Mouse (Mus musculus) CD8-positive naive resting alpha-beta T cell, adult 2 months (primary cell): ENCODE results near the gene Mlxipl.
A peak's percentile ranks its signal among the peaks of the same experiment; 100 is the strongest.

Source experiments
- DNase-seq, 2 experiments: peaks; one replicate each; pipeline ENCODE4 v3.0.0; 2022; ENCODE audit warnings: low read depth in 2 of 2, low spot score in 2 of 2

Gene Mlxipl

GRCm38 (mm10) chr5:135144469-135144868 lies 54.8 kb downstream of the Mlxipl start:
- no peak for DNase-seq

- DNase-seq, result no peak
Observed at GRCm38 (mm10) chr5:135145532-135145931, 55.8 kb downstream of the Mlxipl start.

GRCm38 (mm10) chr5:135145955-135146354 lies 56.3 kb downstream of the Mlxipl start:
- no peak for DNase-seq

- DNase-seq, result no peak
Observed at GRCm38 (mm10) chr5:135148715-135149052, 59.0 kb downstream of the Mlxipl start.

GRCm38 (mm10) chr5:135149053-135149819 lies 59.5 kb downstream of the Mlxipl start, which contains the start of gene Tbl2:
Gene Tbl2, plus strand, starts transcription at chr5:135149657.
- DNase-seq, result peak; percentile 98 to 99

- no peak for DNase-seq
Observed at GRCm38 (mm10) chr5:135149820-135150178, 60.1 kb downstream of the Mlxipl start.

GRCm38 (mm10) chr5:135156496-135156895 lies 66.8 kb downstream of the Mlxipl start:
- DNase-seq, result no peak

- DNase-seq, result no peak
Observed at GRCm38 (mm10) chr5:135161221-135161620, 71.5 kb downstream of the Mlxipl start.

- DNase-seq, result no peak
Observed at GRCm38 (mm10) chr5:135161650-135162049, 72.0 kb downstream of the Mlxipl start.

- no peak for DNase-seq
Observed at GRCm38 (mm10) chr5:135162361-135162760, 72.7 kb downstream of the Mlxipl start.

- no peak for DNase-seq
Observed at GRCm38 (mm10) chr5:135162821-135163220, 73.1 kb downstream of the Mlxipl start.

GRCm38 (mm10) chr5:135166909-135167308 lies 77.2 kb downstream of the Mlxipl start:
- DNase-seq, result no peak

- no peak for DNase-seq
Observed at GRCm38 (mm10) chr5:135167469-135167868, 77.8 kb downstream of the Mlxipl start.

- DNase-seq, result peak; percentile 91 to 93
Observed at GRCm38 (mm10) chr5:135168063-135169062, 78.7 kb downstream of the Mlxipl start, which contains the start of gene Bcl7b. Gene Bcl7b, plus strand, starts transcription at chr5:135168283.

- no peak for DNase-seq
Observed at GRCm38 (mm10) chr5:135169479-135169878, 79.8 kb downstream of the Mlxipl start.

- DNase-seq, result no peak
Observed at GRCm38 (mm10) chr5:135171688-135172220, 82.1 kb downstream of the Mlxipl start.

GRCm38 (mm10) chr5:135172986-135173385 lies 83.3 kb downstream of the Mlxipl start:
- no peak for DNase-seq

- no peak for DNase-seq
Observed at GRCm38 (mm10) chr5:135175086-135175485, 85.4 kb downstream of the Mlxipl start.

- no peak for DNase-seq
Observed at GRCm38 (mm10) chr5:135178523-135178922, 88.8 kb downstream of the Mlxipl start.

- no peak for DNase-seq
Observed at GRCm38 (mm10) chr5:135178996-135179395, 89.3 kb downstream of the Mlxipl start.

- DNase-seq, result no peak
Observed at GRCm38 (mm10) chr5:135179616-135180015, 89.9 kb downstream of the Mlxipl start.

- no peak for DNase-seq
Observed at GRCm38 (mm10) chr5:135180796-135181195, 91.1 kb downstream of the Mlxipl start.
